Mouse (Mus musculus) layer of hippocampus, postnatal 10 days (tissue): Measurements from ENCODE around the gene Sh3bp4. TPM values are rescaled to one million over a fixed set of nuclear protein-coding genes. Genes with fewer than 3 reads are reported as not detected.

Experiments used
- DNase-seq, 2 experiments: peaks; one replicate each; pipeline ENCODE4 v3.0.0; 2021; ENCODE audit warnings: low spot score in 2 of 2
- total RNA-seq, 2 experiments: library from RNA; stranded (reverse); gene quantifications; 2 replicates each; pipeline ENCODE4 v1.2.3; 2021

Gene Sh3bp4
- total RNA-seq, 2 experiments from 2014 or later, result 41.6 to 42.4 TPM

GRCm38 (mm10) chr1:89183261-89183831 lies 113.1 kb downstream of the Sh3bp4 start:
- no peak for DNase-seq

- DNase-seq, result peak; percentile 42 to 61
Measured at GRCm38 (mm10) chr1:89184111-89184785, 114.0 kb downstream of the Sh3bp4 start.

- DNase-seq, result no peak
Measured at GRCm38 (mm10) chr1:89184839-89185238, 114.6 kb downstream of the Sh3bp4 start.

- no peak for DNase-seq
Measured at GRCm38 (mm10) chr1:89187441-89187840, 117.2 kb downstream of the Sh3bp4 start.

- DNase-seq, result no peak
Measured at GRCm38 (mm10) chr1:89188091-89188490, 117.9 kb downstream of the Sh3bp4 start.

GRCm38 (mm10) chr1:89189204-89189603 lies 119.0 kb downstream of the Sh3bp4 start:
- no peak for DNase-seq

GRCm38 (mm10) chr1:89190621-89191020 lies 120.4 kb downstream of the Sh3bp4 start:
- DNase-seq, result no peak

- DNase-seq, result peak; percentile 66 to 71
Measured at GRCm38 (mm10) chr1:89191127-89191740, 121.0 kb downstream of the Sh3bp4 start.

- peak; percentile 41 to 46 for DNase-seq
Measured at GRCm38 (mm10) chr1:89192536-89193220, 122.5 kb downstream of the Sh3bp4 start.

GRCm38 (mm10) chr1:89193576-89193975 lies 123.4 kb downstream of the Sh3bp4 start:
- DNase-seq, result peak; percentile 36 to 40

- DNase-seq, result peak; percentile 85 to 88
Measured at GRCm38 (mm10) chr1:89195827-89196712, 125.9 kb downstream of the Sh3bp4 start.
